Mouse (Mus musculus) CH12.LX (cell line): ENCODE results near the gene Aire.

Experiments
- BHLHE40 ChIP-seq: IDR thresholded peaks from 2 replicates; pipeline ENCODE4 v1.6.1; 2011; ENCODE audit warnings: mild to moderate bottlenecking, low read depth, low read length, improper control_type of control experiment
- CTCF ChIP-seq, 2 experiments: IDR thresholded peaks in 1 of 2; conservative IDR thresholded peaks in 1 of 2; 2 replicates each; pipeline ENCODE4 v1.5.1; 2011 to 2012; ENCODE audit warnings: low read depth in 2 of 2, low read length in 2 of 2, improper control_type of control experiment in 1 of 2, inconsistent platforms in 1 of 2, mild to moderate bottlenecking in 1 of 2, moderate library complexity in 1 of 2
- ELF1 ChIP-seq: IDR thresholded peaks from 2 replicates; pipeline ENCODE4 v1.6.1; 2014; ENCODE audit warnings: low read depth, mild to moderate bottlenecking, inconsistent platforms, low read length, improper control_type of control experiment
- EP300 ChIP-seq: IDR thresholded peaks from 2 replicates; pipeline ENCODE4 v1.6.1; 2011; ENCODE audit warnings: low read length, improper control_type of control experiment
- HCFC1 ChIP-seq: IDR thresholded peaks from 2 replicates; pipeline ENCODE4 v1.6.1; 2012; ENCODE audit warnings: low read depth, mild to moderate bottlenecking, inconsistent platforms, low read length, improper control_type of control experiment
- POLR2A ChIP-seq: IDR thresholded peaks from 2 replicates; pipeline ENCODE4 v1.6.1; 2011; ENCODE audit warnings: low read depth, mild to moderate bottlenecking, improper control_type of control experiment, low read length
- USF1 ChIP-seq: IDR thresholded peaks from 2 replicates; pipeline ENCODE4 v1.6.1; 2014; ENCODE audit warnings: low read depth, mild to moderate bottlenecking, inconsistent platforms, low read length, improper control_type of control experiment
- USF2 ChIP-seq: conservative IDR thresholded peaks from 2 replicates; pipeline ENCODE4 v1.6.1; 2011; ENCODE audit warnings: low read depth, low read length, improper control_type of control experiment
- ZC3H11A ChIP-seq: IDR thresholded peaks from 2 replicates; pipeline ENCODE4 v1.6.1; 2012; ENCODE audit warnings: low read depth, mild to moderate bottlenecking, inconsistent platforms, low read length, improper control_type of control experiment
- ZKSCAN1 ChIP-seq: IDR thresholded peaks from 2 replicates; pipeline ENCODE4 v1.6.1; 2012; ENCODE audit warnings: low read depth, inconsistent platforms, low read length, improper control_type of control experiment, borderline replicate concordance

- TF ChIP-seq CTCF (conservative IDR thresholded peaks at IDR 0.05 in 1 of 2, IDR thresholded peaks at IDR 0.05 in 1 of 2; ENCODE audit: low read depth in 2 of 2, low read length in 2 of 2) = no peak
- no peak for TF ChIP-seq BHLHE40
- no peak for TF ChIP-seq ZC3H11A
- TF ChIP-seq EP300 = no peak
- TF ChIP-seq POLR2A = no peak
- TF ChIP-seq HCFC1 = no peak
- TF ChIP-seq ZKSCAN1 = no peak
- TF ChIP-seq USF1 = no peak
- no peak for TF ChIP-seq ELF1
- no peak for TF ChIP-seq USF2
Observed at GRCm38 (mm10) chr10:78054633-78055565, 11.5 kb upstream of the Aire start.
